Mouse (Mus musculus): ENCODE measurements at regions not wholly inside any gene's neighbourhood (a gene's known extent, or its start where the extent isn't known, plus 50 kb on each side); places are given as distances from the start of the nearest gene placed in this dataset.

DNA sequence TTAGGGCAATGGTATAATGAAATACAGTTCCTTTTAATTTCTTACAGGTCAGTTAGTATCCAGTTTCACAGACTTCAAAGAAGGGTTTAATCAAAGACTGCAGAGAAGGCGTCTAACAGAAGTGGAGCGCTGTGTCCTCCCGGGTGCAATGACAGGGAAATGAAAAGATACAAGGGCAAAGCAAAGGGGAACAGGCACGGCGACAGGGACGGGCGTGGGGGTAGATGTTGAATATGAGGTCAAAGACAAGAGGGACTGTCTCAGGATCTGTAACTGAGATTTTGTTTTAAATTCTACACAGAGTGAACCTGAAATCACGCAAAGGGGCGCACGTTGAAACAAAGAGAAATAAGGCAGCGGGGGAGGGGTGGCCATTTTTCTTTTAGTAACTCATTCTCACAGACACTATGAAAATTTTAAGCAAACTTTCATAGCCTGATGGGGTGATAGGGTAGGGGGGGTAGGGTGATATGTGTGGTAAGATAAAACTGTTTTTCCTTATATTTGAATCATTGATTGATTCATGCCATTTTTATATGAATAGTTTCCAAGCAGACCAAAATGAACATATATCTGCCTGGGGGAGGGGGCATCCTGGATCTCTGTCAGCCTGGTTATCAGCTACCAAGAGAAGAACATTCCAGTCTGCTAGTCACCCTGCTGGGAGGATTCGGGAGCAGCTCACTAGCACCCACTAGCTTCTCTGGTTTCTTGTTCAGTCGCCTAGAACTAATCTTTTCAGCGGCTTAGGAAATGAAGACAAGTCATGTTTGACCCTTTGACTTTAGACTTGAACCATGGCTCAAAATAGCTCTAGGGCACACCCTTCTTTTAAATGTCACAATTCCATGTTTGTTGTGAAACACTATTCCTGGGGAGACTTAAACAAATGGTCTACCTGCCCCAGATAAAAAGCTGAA lies 139.1 kb upstream of the Map3k7 start:
- H3K4me3 ChIP-seq (ENCODE audit: insufficient read depth, poor library complexity, severe bottlenecking): no peak overlapping the region
- TF ChIP-seq MAX (IDR thresholded peaks at IDR 0.05) (no peak), MYOG (IDR thresholded peaks at IDR 0.05; ENCODE audit: control insufficient read depth, extremely low read depth, insufficient read length) (no peak), CTCF (IDR thresholded peaks at IDR 0.05; ENCODE audit: control insufficient read depth, insufficient read depth, insufficient read length) (no peak), MYOD1 (IDR thresholded peaks at IDR 0.05; ENCODE audit: control insufficient read depth, insufficient read length, low read depth) (no peak), CEBPB (IDR thresholded peaks at IDR 0.05; ENCODE audit: low read depth) (no peak), FOSL1 (IDR thresholded peaks at IDR 0.05; ENCODE audit: insufficient read depth, low read length, poor library complexity, severe bottlenecking) (no peak), USF1 (IDR thresholded peaks at IDR 0.05; ENCODE audit: low read depth) (no peak)

DNA sequence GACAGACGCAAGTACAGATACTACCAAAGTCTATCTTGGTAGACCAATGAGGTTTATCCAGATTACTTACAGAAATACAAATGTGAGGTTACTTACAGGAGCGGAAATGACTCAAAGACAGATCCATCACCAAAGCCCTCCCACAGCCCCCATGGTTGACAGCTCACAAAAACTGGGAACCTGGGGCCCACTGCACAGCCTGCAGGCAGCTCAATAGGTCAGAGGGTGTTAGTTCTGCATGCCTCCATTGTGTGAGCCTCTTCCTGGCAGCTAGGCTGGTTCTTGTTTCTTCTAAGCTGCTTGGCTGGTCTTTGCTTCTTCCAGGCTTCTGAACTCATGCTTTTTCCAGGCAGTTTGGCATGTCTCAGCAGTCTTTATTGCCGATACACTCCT lies 138.5 kb upstream of the Map3k7 start:
- no peaks in the 10 kb centered on the region for H3K79me3 ChIP-seq (ENCODE audit: low read depth)
- no peaks in the 10 kb centered on the region for H3K27me3 ChIP-seq (ENCODE audit: control insufficient read depth, insufficient read depth, insufficient read length)
- TF ChIP-seq MYOD1 (IDR thresholded peaks at IDR 0.05; ENCODE audit: control insufficient read depth, insufficient read length, low read depth): no peak
- no peak for TF ChIP-seq CEBPB (IDR thresholded peaks at IDR 0.05; ENCODE audit: low read depth)
- no peak for TF ChIP-seq MAX (IDR thresholded peaks at IDR 0.05)
- TF ChIP-seq USF1 (IDR thresholded peaks at IDR 0.05; ENCODE audit: low read depth): no peak
- TF ChIP-seq FOSL1 (IDR thresholded peaks at IDR 0.05; ENCODE audit: insufficient read depth, low read length, poor library complexity, severe bottlenecking): no peak
- TF ChIP-seq CTCF (IDR thresholded peaks at IDR 0.05; ENCODE audit: control insufficient read depth, insufficient read depth, insufficient read length): no peak
- TF ChIP-seq MYOG (IDR thresholded peaks at IDR 0.05; ENCODE audit: control insufficient read depth, extremely low read depth, insufficient read length): no peak
- H3K79me2 ChIP-seq (ENCODE audit: control insufficient read depth, insufficient read depth): no peaks in the 10 kb centered on the region
- H3ac ChIP-seq (ENCODE audit: control insufficient read depth, insufficient read length, low read depth): no peak overlapping the region
- H3K4me3 ChIP-seq (ENCODE audit: insufficient read depth, poor library complexity, severe bottlenecking): no peak overlapping the region
- H3K36me3 ChIP-seq (ENCODE audit: control insufficient read depth, insufficient read depth): no peaks in the 10 kb centered on the region

More for the DNA sequence above, 139.1 kb upstream of the Map3k7 start:
- H3K36me3 ChIP-seq (ENCODE audit: control insufficient read depth, insufficient read depth): no peaks in the 10 kb centered on the region
- H3K79me2 ChIP-seq (ENCODE audit: control insufficient read depth, insufficient read depth): no peaks in the 10 kb centered on the region
- no peaks in the 10 kb centered on the region for H3K27me3 ChIP-seq (ENCODE audit: control insufficient read depth, insufficient read depth, insufficient read length)
- no peak overlapping the region for H3ac ChIP-seq (ENCODE audit: control insufficient read depth, insufficient read length, low read depth)
- no peaks in the 10 kb centered on the region for H3K79me3 ChIP-seq (ENCODE audit: low read depth)

DNA sequence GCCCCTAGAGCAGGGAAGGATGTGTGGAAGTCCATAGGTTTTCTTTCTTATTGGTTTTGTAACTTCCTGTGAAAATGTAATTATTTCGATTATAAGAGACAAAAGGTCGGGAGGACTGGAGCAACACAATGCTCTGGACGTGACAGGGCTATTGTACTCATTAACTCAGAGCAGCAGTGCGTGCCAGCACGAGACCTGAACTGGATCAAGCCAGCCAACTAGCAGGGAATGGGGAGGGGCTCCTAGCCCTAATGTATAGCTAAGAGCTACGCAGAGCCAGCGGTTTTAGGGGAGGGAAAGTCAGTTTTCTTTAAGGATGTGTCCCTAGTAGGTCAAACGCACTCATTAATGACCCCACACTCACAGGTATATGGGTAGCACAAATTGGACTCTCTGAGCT lies 137.2 kb upstream of the Map3k7 start:
- Histone ChIP-seq H3K36me3 (ENCODE audit: control insufficient read depth, insufficient read depth) (no peaks in the 10 kb centered on the region), H3ac (ENCODE audit: control insufficient read depth, insufficient read length, low read depth) (no peak overlapping the region), H3K79me2 (ENCODE audit: control insufficient read depth, insufficient read depth) (no peaks in the 10 kb centered on the region), H3K4me3 (ENCODE audit: insufficient read depth, poor library complexity, severe bottlenecking) (no peak overlapping the region), H3K79me3 (ENCODE audit: low read depth) (no peaks in the 10 kb centered on the region), H3K27me3 (ENCODE audit: control insufficient read depth, insufficient read depth, insufficient read length) (no peaks in the 10 kb centered on the region)
- no peak for TF ChIP-seq FOSL1 (IDR thresholded peaks at IDR 0.05; ENCODE audit: insufficient read depth, low read length, poor library complexity, severe bottlenecking)
- no peak for TF ChIP-seq MYOG (IDR thresholded peaks at IDR 0.05; ENCODE audit: control insufficient read depth, extremely low read depth, insufficient read length)
- no peak for TF ChIP-seq USF1 (IDR thresholded peaks at IDR 0.05; ENCODE audit: low read depth)
- TF ChIP-seq MYOD1 (IDR thresholded peaks at IDR 0.05; ENCODE audit: control insufficient read depth, insufficient read length, low read depth): no peak
- TF ChIP-seq CTCF (IDR thresholded peaks at IDR 0.05; ENCODE audit: control insufficient read depth, insufficient read depth, insufficient read length): no peak
- no peak for TF ChIP-seq CEBPB (IDR thresholded peaks at IDR 0.05; ENCODE audit: low read depth)
- TF ChIP-seq MAX (IDR thresholded peaks at IDR 0.05): no peak

DNA sequence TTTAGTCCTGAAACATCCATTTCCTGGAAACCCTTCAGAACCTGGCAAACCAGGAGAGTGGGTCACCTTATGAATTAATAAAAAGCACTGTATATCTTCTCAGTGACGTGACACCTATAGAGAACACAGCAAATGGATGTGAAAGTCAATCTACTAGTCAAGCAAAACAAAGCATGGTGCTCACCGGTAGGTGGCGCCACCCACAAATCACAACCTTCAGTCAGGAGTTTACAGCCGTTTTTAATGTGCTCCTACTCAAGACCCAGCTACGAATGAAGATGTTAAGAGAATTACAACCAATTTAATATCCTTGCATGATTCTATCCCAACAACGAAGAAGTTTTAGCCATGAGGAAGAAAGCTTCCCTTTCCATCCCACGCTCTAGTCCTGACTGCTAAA lies 136.6 kb upstream of the Map3k7 start:
- Histone ChIP-seq H3K4me3 (ENCODE audit: insufficient read depth, poor library complexity, severe bottlenecking) (no peak overlapping the region), H3K79me2 (ENCODE audit: control insufficient read depth, insufficient read depth) (no peaks in the 10 kb centered on the region), H3K27me3 (ENCODE audit: control insufficient read depth, insufficient read depth, insufficient read length) (no peaks in the 10 kb centered on the region), H3K36me3 (ENCODE audit: control insufficient read depth, insufficient read depth) (no peaks in the 10 kb centered on the region), H3ac (ENCODE audit: control insufficient read depth, insufficient read length, low read depth) (no peak overlapping the region), H3K79me3 (ENCODE audit: low read depth) (no peaks in the 10 kb centered on the region)
- no peak for TF ChIP-seq CEBPB (IDR thresholded peaks at IDR 0.05; ENCODE audit: low read depth)
- TF ChIP-seq MAX (IDR thresholded peaks at IDR 0.05): no peak
- no peak for TF ChIP-seq MYOD1 (IDR thresholded peaks at IDR 0.05; ENCODE audit: control insufficient read depth, insufficient read length, low read depth)
- TF ChIP-seq CTCF (IDR thresholded peaks at IDR 0.05; ENCODE audit: control insufficient read depth, insufficient read depth, insufficient read length): no peak
- TF ChIP-seq MYOG (IDR thresholded peaks at IDR 0.05; ENCODE audit: control insufficient read depth, extremely low read depth, insufficient read length): no peak
- no peak for TF ChIP-seq USF1 (IDR thresholded peaks at IDR 0.05; ENCODE audit: low read depth)
- TF ChIP-seq FOSL1 (IDR thresholded peaks at IDR 0.05; ENCODE audit: insufficient read depth, low read length, poor library complexity, severe bottlenecking): no peak

DNA sequence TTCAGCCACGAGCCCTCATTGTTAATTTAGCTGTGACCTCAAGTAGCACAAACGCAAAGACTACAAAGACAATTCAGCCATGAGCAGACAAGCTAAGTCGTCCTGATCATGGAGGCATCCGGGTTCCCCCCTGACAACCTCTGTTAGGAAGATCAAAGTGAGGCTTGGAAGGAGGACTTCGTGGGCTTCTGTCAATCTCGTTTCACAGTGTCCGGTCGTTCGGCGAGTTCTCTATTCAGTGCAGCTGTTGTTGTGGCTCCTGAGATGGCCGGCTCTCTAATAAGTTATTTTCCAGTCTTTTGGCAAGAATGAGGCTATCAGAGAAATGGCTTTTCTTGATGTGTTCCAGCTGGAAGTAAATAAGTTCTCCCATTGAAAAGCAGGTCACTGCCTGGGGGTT lies 133.7 kb upstream of the Map3k7 start:
- TF ChIP-seq USF1 (IDR thresholded peaks at IDR 0.05; ENCODE audit: low read depth) (no peak), CEBPB (IDR thresholded peaks at IDR 0.05; ENCODE audit: low read depth) (no peak), MYOD1 (IDR thresholded peaks at IDR 0.05; ENCODE audit: control insufficient read depth, insufficient read length, low read depth) (no peak), FOSL1 (IDR thresholded peaks at IDR 0.05; ENCODE audit: insufficient read depth, low read length, poor library complexity, severe bottlenecking) (no peak), CTCF (IDR thresholded peaks at IDR 0.05; ENCODE audit: control insufficient read depth, insufficient read depth, insufficient read length) (no peak), MAX (IDR thresholded peaks at IDR 0.05) (no peak)
- H3K4me3 ChIP-seq (ENCODE audit: insufficient read depth, poor library complexity, severe bottlenecking): no peak overlapping the region
- no peaks in the 10 kb centered on the region for H3K79me3 ChIP-seq (ENCODE audit: low read depth)
- H3K36me3 ChIP-seq (ENCODE audit: control insufficient read depth, insufficient read depth): no peaks in the 10 kb centered on the region
- no peak overlapping the region for H3ac ChIP-seq (ENCODE audit: control insufficient read depth, insufficient read length, low read depth)
- no peaks in the 10 kb centered on the region for H3K27me3 ChIP-seq (ENCODE audit: control insufficient read depth, insufficient read depth, insufficient read length)
- H3K79me2 ChIP-seq (ENCODE audit: control insufficient read depth, insufficient read depth): no peaks in the 10 kb centered on the region

Data from C2C12 (cell line).